Mouse (Mus musculus) liver, postnatal 0 days (tissue): ENCODE measurements around the gene Fam214b.

Source experiments
- CTCF ChIP-seq: sonication (generic); IDR thresholded peaks from 2 replicates; pipeline ENCODE4 v1.5.1; 2016; ENCODE audit warnings: antibody characterized with exemption, low read depth
- EP300 ChIP-seq: IDR thresholded peaks from 2 replicates; pipeline ENCODE4 v1.6.1; 2016; ENCODE audit warnings: antibody characterized with exemption, low read depth, mild to moderate bottlenecking

GRCm38 (mm10) chr4:43031237-43031995 is 14.6 kb downstream of the Fam214b start, which contains the start of gene Stoml2:
- peak; percentile 72 for TF ChIP-seq CTCF
- TF ChIP-seq EP300, result no peak; the same call in 1 of the 2 replicates
